Mouse (Mus musculus): ENCODE results near the gene Ano6.
A peak's percentile ranks its signal among the peaks of the same experiment; 100 is the strongest.

Gene Ano6

GRCm38 (mm10) chr15:95890368-95890767, 99.7 kb downstream of the Ano6 start:
- no peak for DNase-seq (ENCODE audit: low spot score)

GRCm38 (mm10) chr15:95892171-95892570, 101.5 kb downstream of the Ano6 start:
- DNase-seq (ENCODE audit: low spot score), result no peak

GRCm38 (mm10) chr15:95892929-95893328, 102.3 kb downstream of the Ano6 start:
- no peak for DNase-seq (ENCODE audit: low spot score)

GRCm38 (mm10) chr15:95895699-95896098, 105.1 kb downstream of the Ano6 start:
- no peak for DNase-seq (ENCODE audit: low spot score)

- no peak for DNase-seq (ENCODE audit: low spot score)
Measured at GRCm38 (mm10) chr15:95897653-95898052, 107.0 kb downstream of the Ano6 start.

GRCm38 (mm10) chr15:95898438-95898837, 107.8 kb downstream of the Ano6 start:
- DNase-seq (ENCODE audit: low spot score), result no peak

GRCm38 (mm10) chr15:95902396-95902795, 111.8 kb downstream of the Ano6 start:
- DNase-seq (ENCODE audit: low spot score), result no peak

GRCm38 (mm10) chr15:95904247-95904646, 113.6 kb downstream of the Ano6 start:
- DNase-seq (ENCODE audit: low spot score), result no peak

GRCm38 (mm10) chr15:95906017-95906749, 115.5 kb downstream of the Ano6 start:
- peak; percentile 23 for DNase-seq (ENCODE audit: low spot score)

GRCm38 (mm10) chr15:95906891-95907290, 116.2 kb downstream of the Ano6 start:
- DNase-seq (ENCODE audit: low spot score), result no peak

- DNase-seq (ENCODE audit: low spot score), result no peak
Measured at GRCm38 (mm10) chr15:95907337-95907736, 116.7 kb downstream of the Ano6 start.

GRCm38 (mm10) chr15:95907909-95908308, 117.3 kb downstream of the Ano6 start:
- no peak for DNase-seq (ENCODE audit: low spot score)

- no peak for DNase-seq (ENCODE audit: low spot score)
Measured at GRCm38 (mm10) chr15:95910099-95910780, 119.6 kb downstream of the Ano6 start.

- DNase-seq (ENCODE audit: low spot score), result no peak
Measured at GRCm38 (mm10) chr15:95914963-95915362, 124.3 kb downstream of the Ano6 start.

GRCm38 (mm10) chr15:95915477-95915876, 124.8 kb downstream of the Ano6 start:
- DNase-seq (ENCODE audit: low spot score), result no peak

- DNase-seq (ENCODE audit: low spot score), result no peak
Measured at GRCm38 (mm10) chr15:95917330-95917729, 126.7 kb downstream of the Ano6 start.

- no peak for DNase-seq (ENCODE audit: low spot score)
Measured at GRCm38 (mm10) chr15:95920047-95920446, 129.4 kb downstream of the Ano6 start.

GRCm38 (mm10) chr15:95921072-95921471, 130.4 kb downstream of the Ano6 start:
- no peak for DNase-seq (ENCODE audit: low spot score)

- DNase-seq (ENCODE audit: low spot score), result peak; percentile 31
Measured at GRCm38 (mm10) chr15:95921639-95922038, 131.0 kb downstream of the Ano6 start.

GRCm38 (mm10) chr15:95922558-95922957, 131.9 kb downstream of the Ano6 start:
- no peak for DNase-seq (ENCODE audit: low spot score)

- no peak for DNase-seq (ENCODE audit: low spot score)
Measured at GRCm38 (mm10) chr15:95925334-95925986, 134.8 kb downstream of the Ano6 start.

GRCm38 (mm10) chr15:95929087-95929486, 138.4 kb downstream of the Ano6 start:
- no peak for DNase-seq (ENCODE audit: low spot score)
